Mouse (Mus musculus) embryonic facial prominence, embryonic 14.5 days (tissue): ENCODE data around the gene Gm36864. TPM values are rescaled to one million over a fixed set of nuclear protein-coding genes. Genes with fewer than 3 reads are reported as not detected.

Experiments
- polyA plus RNA-seq: library from polyadenylated mRNA; unstranded; fragments of >200 nt; fragmentation: Nextera tagmentation; extraction: Ambion mirVana; gene quantifications from 2 replicates; pipeline ENCODE4 v1.2.1, GENCODE M21; 2014

The Gm36864 gene
- polyA plus RNA-seq, 1 experiment from 2014 or later: not detected

Other genes starting within 250 kb of the Gm36864 start
- gene Klk1b11, start 240.3 kb upstream of the Gm36864 start, polyA plus RNA-seq: not detected in 2 replicates
- gene Klk1b26, start 224.0 kb upstream of the Gm36864 start, polyA plus RNA-seq: 1.2 and 2.2 TPM in 2 replicates
- gene Klk1b27, start 183.9 kb upstream of the Gm36864 start, polyA plus RNA-seq: not detected in 2 replicates
- not detected in 2 replicates for gene Klk1b21, start 133.8 kb upstream of the Gm36864 start, polyA plus RNA-seq
- not detected in 2 replicates for gene Klk1b22, start 123.5 kb upstream of the Gm36864 start, polyA plus RNA-seq
- gene Klk1b16, start 99.4 kb upstream of the Gm36864 start, polyA plus RNA-seq: not detected in 2 replicates
- not detected in 2 replicates for gene Klk1b24, start 47.9 kb upstream of the Gm36864 start, polyA plus RNA-seq
- not detected in 2 replicates for gene Klk1b3, start 38.0 kb upstream of the Gm36864 start, polyA plus RNA-seq
- not detected in 2 replicates for gene Klk1b4, start 28.7 kb upstream of the Gm36864 start, polyA plus RNA-seq
- gene Klk1b5, start 20.2 kb upstream of the Gm36864 start, polyA plus RNA-seq: not detected in 2 replicates
- not detected in 2 replicates for gene Klk1, start 10.8 kb upstream of the Gm36864 start, polyA plus RNA-seq
- 0.83 and 1.1 TPM in 2 replicates for gene 1700028J19Rik, start 10.5 kb downstream of the Gm36864 start, polyA plus RNA-seq
- 117 and 144 TPM in 2 replicates for gene 2410002F23Rik, start 10.5 kb downstream of the Gm36864 start, polyA plus RNA-seq
- 0.92 and 0.96 TPM in 2 replicates for gene Acp4, start 21.2 kb downstream of the Gm36864 start, polyA plus RNA-seq
- gene Gm15517, start 25.3 kb downstream of the Gm36864 start, polyA plus RNA-seq: not detected in 2 replicates
- gene Clec11a, start 70.7 kb downstream of the Gm36864 start, polyA plus RNA-seq: 27.3 and 34.6 TPM in 2 replicates
- 3.6 and 3.7 TPM in 2 replicates for gene Shank1, start 74.1 kb downstream of the Gm36864 start, polyA plus RNA-seq
- gene Syt3, start 147.9 kb downstream of the Gm36864 start, polyA plus RNA-seq: 2.4 and 2.6 TPM in 2 replicates
- 0.33 and 0.80 TPM in 2 replicates for gene 1700008O03Rik, start 149.6 kb downstream of the Gm36864 start, polyA plus RNA-seq
- 1.8 and 2.1 TPM in 2 replicates for gene Lrrc4b, start 192.8 kb downstream of the Gm36864 start, polyA plus RNA-seq
- gene Aspdh, start 229.2 kb downstream of the Gm36864 start, polyA plus RNA-seq: 0.43 and 0.47 TPM in 2 replicates
- gene Josd2, start 231.8 kb downstream of the Gm36864 start, polyA plus RNA-seq: 91.2 and 92.8 TPM in 2 replicates